8 mouse cellular contexts compared by ENCODE assay signal in the genomic region with DNA sequence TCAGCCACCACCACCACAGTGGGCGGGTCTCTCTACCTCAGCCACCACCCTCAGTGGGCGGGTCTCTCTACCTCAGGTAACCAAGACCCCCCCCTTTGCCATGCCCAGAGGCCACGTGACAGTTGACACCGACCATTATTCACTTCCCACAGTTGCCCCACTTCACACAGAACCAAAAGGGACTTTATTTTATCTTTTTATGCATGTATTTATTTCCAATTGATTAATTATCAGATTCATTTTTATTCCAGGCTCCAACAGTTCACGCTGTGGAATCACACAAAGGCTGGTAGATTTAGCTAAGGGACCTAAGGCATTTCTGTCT.
A peak's percentile ranks its signal among the peaks of the same experiment; 100 is the strongest.
DNase-seq lines count a peak whose midpoint lies in the region; ATAC-seq lines count a peak whose summit lies in the region.

No protein-coding gene starts in this region.

- H3K36me3 ChIP-seq in kidney, embryonic 14.5 days (ENCODE audit: control insufficient read depth, insufficient read depth, low read length) = no peaks in the 10 kb centered on the region
- no peaks in the 10 kb centered on the region for H3K36me3 ChIP-seq in embryonic facial prominence, embryonic 10.5 days (replicated peaks)
- no peaks in the 10 kb centered on the region for H3K36me3 ChIP-seq in hindbrain, embryonic 15.5 days
- H3K36me3 ChIP-seq in midbrain, embryonic 14.5 days (ENCODE audit: control insufficient read depth, insufficient read depth, low read length) = no peaks in the 10 kb centered on the region

- ATAC-seq in kidney, embryonic 14.5 days (ENCODE audit: low FRiP score, low TSS enrichment) = no peak
- no peak; the same call in 1 of the 2 replicates for ATAC-seq in hindbrain, embryonic 15.5 days (ENCODE audit: low FRiP score, low read depth)
- ATAC-seq in midbrain, embryonic 14.5 days (ENCODE audit: low FRiP score, low TSS enrichment) = no peak; the same call in 1 of the 2 replicates

- H3K4me1 ChIP-seq in kidney, embryonic 14.5 days (ENCODE audit: control insufficient read depth, insufficient read depth, low read length) = 0 out of 2 replicates have a peak, but pooled peaks cover 7% of the 10 kb centered on the region
- H3K4me1 ChIP-seq in embryonic facial prominence, embryonic 10.5 days = peaks cover 12% of the 10 kb centered on the region
- peaks cover 22% of the 10 kb centered on the region for H3K4me1 ChIP-seq in hindbrain, embryonic 15.5 days (replicated peaks)
- H3K4me1 ChIP-seq in midbrain, embryonic 14.5 days (ENCODE audit: control insufficient read depth, insufficient read depth, low read length) = peaks cover 16% of the 10 kb centered on the region

- DNase-seq in kidney, adult 11 months = no peak
- no peak for DNase-seq in embryonic facial prominence, embryonic 10.5 days (ENCODE audit: low spot score)
- DNase-seq in midbrain, embryonic 14.5 days = no peak
- no peak for DNase-seq in spleen, postnatal 14 days (ENCODE audit: low spot score in 2 of 2)
- no peak for DNase-seq in frontal cortex, postnatal 25 days (ENCODE audit: low spot score in 2 of 2)
- DNase-seq in testis, postnatal 10 days (ENCODE audit: low spot score) = no peak

- peak overlapping the region; percentile 40; the same call in 1 of the 2 replicates for H3K4me3 ChIP-seq in kidney, embryonic 14.5 days (ENCODE audit: low read length)
- peak overlapping the region; percentile 56 for H3K4me3 ChIP-seq in embryonic facial prominence, embryonic 10.5 days
- peak overlapping the region; percentile 32 for H3K4me3 ChIP-seq in hindbrain, embryonic 15.5 days
- H3K4me3 ChIP-seq in midbrain, embryonic 14.5 days (replicated peaks; ENCODE audit: low read depth, low read length) = peak overlapping the region; percentile 22; the same call in 1 of the 2 replicates

- no peaks in the 10 kb centered on the region for H3K27me3 ChIP-seq in kidney, embryonic 14.5 days (ENCODE audit: control insufficient read depth, insufficient read depth, low read length)
- peaks cover 18% of the 10 kb centered on the region for H3K27me3 ChIP-seq in embryonic facial prominence, embryonic 10.5 days (replicated peaks; ENCODE audit: low read depth, poor library complexity, severe bottlenecking)
- H3K27me3 ChIP-seq in hindbrain, embryonic 15.5 days = no peaks in the 10 kb centered on the region
- no peaks in the 10 kb centered on the region for H3K27me3 ChIP-seq in midbrain, embryonic 14.5 days (ENCODE audit: control insufficient read depth, insufficient read depth, low read length)

- H3K27ac ChIP-seq in kidney, embryonic 14.5 days (ENCODE audit: low read depth, low read length) = no peak overlapping the region
- H3K27ac ChIP-seq in embryonic facial prominence, embryonic 10.5 days (replicated peaks) = no peak overlapping the region
- H3K27ac ChIP-seq in hindbrain, embryonic 15.5 days (replicated peaks) = no peak overlapping the region
- no peak overlapping the region for H3K27ac ChIP-seq in midbrain, embryonic 14.5 days (replicated peaks; ENCODE audit: low read depth, low read length)

- no peak overlapping the region for H3K9ac ChIP-seq in kidney, embryonic 14.5 days (ENCODE audit: low read depth, low read length)
- H3K9ac ChIP-seq in hindbrain, embryonic 15.5 days = no peak overlapping the region
- H3K9ac ChIP-seq in midbrain, embryonic 14.5 days (replicated peaks; ENCODE audit: low read length) = no peak overlapping the region

- 13% methylated on average over 5 of the region's 5 CpGs for WGBS in kidney, embryonic 14.5 days
- 12% methylated on average over 5 of the region's 5 CpGs for WGBS in embryonic facial prominence, embryonic 10.5 days
- 14% methylated on average over 5 of the region's 5 CpGs for WGBS in hindbrain, embryonic 15.5 days
- 9% methylated on average over 5 of the region's 5 CpGs for WGBS in midbrain, embryonic 14.5 days

- peak overlapping the region; percentile 79 for H3K4me2 ChIP-seq in kidney, embryonic 14.5 days (replicated peaks; ENCODE audit: low read depth, low read length)
- H3K4me2 ChIP-seq in hindbrain, embryonic 15.5 days = peak overlapping the region; percentile 59
- peak overlapping the region; percentile 46 for H3K4me2 ChIP-seq in midbrain, embryonic 14.5 days (ENCODE audit: low read length)

- no peaks in the 10 kb centered on the region for H3K9me3 ChIP-seq in kidney, embryonic 14.5 days (ENCODE audit: control insufficient read depth, low read length)
- H3K9me3 ChIP-seq in embryonic facial prominence, embryonic 10.5 days = no peaks in the 10 kb centered on the region
- no peaks in the 10 kb centered on the region for H3K9me3 ChIP-seq in hindbrain, embryonic 15.5 days
- H3K9me3 ChIP-seq in midbrain, embryonic 14.5 days (ENCODE audit: control insufficient read depth, low read length) = no peaks in the 10 kb centered on the region
